Mouse (Mus musculus) left cerebral cortex, postnatal 10 days (tissue): ENCODE measurements around the gene Psd. TPM values are rescaled to one million over a fixed set of nuclear protein-coding genes. Genes with fewer than 3 reads are reported as not detected.

ENCODE experiments used
- DNase-seq, 2 experiments: peaks; one replicate each; pipeline ENCODE4 v3.0.0; 2021 to 2022; ENCODE audit warnings: low spot score in 2 of 2, mixed read lengths in 1 of 2; ENCODE audit errors: extremely low spot score in 1 of 2
- intact Hi-C: fragments of 180-260 bp; cut with DNase I; formaldehyde crosslinking; loops from one replicate; pipeline ENCODE4 v1.15.1; 2025
- total RNA-seq, 2 experiments: library from RNA; stranded (reverse); gene quantifications; 2 replicates each; pipeline ENCODE4 v1.2.3; 2021

The Psd gene
- total RNA-seq, 2 experiments from 2014 or later: 631 to 653 TPM

GRCm38 (mm10) chr19:46310312-46310865 lies 16.6 kb downstream of the Psd start:
- no peak for DNase-seq
- intact Hi-C loops: no loop called here

GRCm38 (mm10) chr19:46309651-46310305 lies 17.2 kb downstream of the Psd start:
- DNase-seq: peak in 1 of 2 experiments; percentile 23
- intact Hi-C loops: no loop called here

- intact Hi-C loops: no loop called here
- peak; percentile 83 to 93 for DNase-seq
These were observed 18.1 kb downstream of the Psd start for GRCm38 (mm10) chr19:46308706-46309435.

GRCm38 (mm10) chr19:46308303-46308702 lies 18.7 kb downstream of the Psd start:
- peak in 1 of 2 experiments; percentile 32 for DNase-seq
- intact Hi-C loops: no loop called here

GRCm38 (mm10) chr19:46307781-46308180 lies 19.2 kb downstream of the Psd start:
- peak in 1 of 2 experiments; percentile 24 for DNase-seq
- intact Hi-C loops: no loop called here

- peak in 1 of 2 experiments; percentile 21 for DNase-seq
- intact Hi-C loops: no loop called here
These were observed 20.1 kb downstream of the Psd start for GRCm38 (mm10) chr19:46306751-46307289.

GRCm38 (mm10) chr19:46306268-46306610 lies 20.7 kb downstream of the Psd start:
- DNase-seq: no peak
- intact Hi-C loops: no loop called here

- intact Hi-C loops: loop anchor here (2.0 kb wide), 1 partner anchor 169 kb away; no protein-coding TSS in a partner anchor
These were observed 21.3 kb downstream of the Psd start for GRCm38 (mm10) chr19:46305432-46306267.

GRCm38 (mm10) chr19:46304908-46305333 lies 22.0 kb downstream of the Psd start:
- DNase-seq: no peak
- intact Hi-C loops: loop anchor here (2.0 kb wide), 1 partner anchor 168 kb away; no protein-coding TSS in a partner anchor

More at GRCm38 (mm10) chr19:46305432-46306267, 21.3 kb downstream of the Psd start:
- peak in 1 of 2 experiments; percentile 91 for DNase-seq

GRCm38 (mm10) chr19:46304216-46304841 lies 22.6 kb downstream of the Psd start, which contains the start of gene Nfkb2:
Nfkb2 (plus strand) TSS chr19:46304320.
- intact Hi-C loops: loop anchor here (2.0 kb wide), 1 partner anchor 168 kb away; no protein-coding TSS in a partner anchor

GRCm38 (mm10) chr19:46303251-46304215 lies 23.4 kb downstream of the Psd start:
- no peak for DNase-seq
- intact Hi-C loops: loop anchor here (2.0 kb wide), 1 partner anchor 167 kb away; no protein-coding TSS in a partner anchor

More at GRCm38 (mm10) chr19:46304216-46304841, 22.6 kb downstream of the Psd start, which contains the start of gene Nfkb2:
- DNase-seq: peak; percentile 77 to 95

- intact Hi-C loops: no loop called here
- no peak for DNase-seq
These were observed 24.4 kb downstream of the Psd start for GRCm38 (mm10) chr19:46302551-46302950.

GRCm38 (mm10) chr19:46300294-46301045 lies 26.5 kb downstream of the Psd start:
- no peak for DNase-seq
- intact Hi-C loops: no loop called here

GRCm38 (mm10) chr19:46296938-46297337 lies 30.0 kb downstream of the Psd start:
- intact Hi-C loops: no loop called here
- no peak for DNase-seq

GRCm38 (mm10) chr19:46290535-46291105 lies 36.3 kb downstream of the Psd start:
- intact Hi-C loops: no loop called here
- DNase-seq: no peak

- intact Hi-C loops: no loop called here
- no peak for DNase-seq
These were observed 39.4 kb downstream of the Psd start for GRCm38 (mm10) chr19:46287566-46287965.
